Mouse (Mus musculus): ENCODE results near the gene Atp6v0b. TPM values are rescaled to one million over a fixed set of nuclear protein-coding genes. Genes with fewer than 3 reads are reported as not detected.

The Atp6v0b gene
- polyA plus RNA-seq, 1 experiment: 493 TPM

DNA sequence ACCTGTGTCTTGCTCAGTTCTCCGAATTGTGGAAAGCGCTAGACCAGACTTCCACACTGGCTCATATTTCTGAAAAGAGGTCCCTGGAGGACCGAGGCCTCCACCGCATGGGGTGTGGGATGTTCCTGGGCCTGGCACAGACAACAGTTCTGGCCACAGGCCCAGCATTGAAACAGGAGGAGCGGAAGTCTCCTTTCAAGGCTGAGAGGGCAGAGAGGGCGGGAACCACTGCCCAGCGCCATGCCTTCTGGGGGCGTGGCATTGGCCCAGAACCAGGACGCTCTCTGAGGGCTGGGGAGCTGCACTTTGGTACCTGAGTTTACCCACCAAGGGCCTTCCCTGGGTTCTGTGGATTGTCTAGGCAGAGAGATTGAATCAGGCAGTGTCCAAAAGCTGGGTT is 21.1 kb downstream of the Atp6v0b start:
- Histone ChIP-seq H3K27me3 (replicated peaks) (peaks cover 91% of the 10 kb centered on the region), H3K36me3 (replicated peaks; ENCODE audit: low read length) (no peaks in the 10 kb centered on the region), H3K4me1 (peaks cover 20% of the 10 kb centered on the region), H3K4me3 (replicated peaks) (no peak overlapping the region), H3K9me3 (no peaks in the 10 kb centered on the region)
- TF ChIP-seq FLI1 (IDR thresholded peaks at IDR 0.05; ENCODE audit: low read length) (no peak), GATA1 (IDR thresholded peaks at IDR 0.05; ENCODE audit: borderline replicate concordance, low read length) (no peak)

DNA sequence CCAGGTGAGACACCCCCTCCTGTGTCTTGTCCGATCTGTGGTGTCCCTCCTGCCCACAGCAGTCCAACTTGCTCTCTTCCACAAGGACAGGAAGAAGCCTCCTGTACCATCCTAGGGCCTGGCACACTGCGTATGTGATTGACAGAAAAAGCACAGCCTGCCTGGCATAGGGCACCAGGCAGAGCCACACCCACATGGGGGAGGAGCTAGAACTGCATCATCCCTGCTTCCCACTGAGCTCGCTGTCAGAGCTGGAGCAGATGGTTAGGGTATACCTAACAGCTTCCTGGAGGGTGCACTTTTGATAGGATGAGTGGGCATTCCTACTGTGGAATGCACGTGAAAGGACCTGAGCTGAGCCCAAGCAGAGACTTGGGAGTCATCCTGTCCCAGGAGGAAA is 24.3 kb downstream of the Atp6v0b start:
- TF ChIP-seq FLI1 (IDR thresholded peaks at IDR 0.05; ENCODE audit: low read length): no peak
- H3K4me1 ChIP-seq: peaks cover 19% of the 10 kb centered on the region
- H3K27me3 ChIP-seq (replicated peaks): peaks cover 76% of the 10 kb centered on the region
- no peaks in the 10 kb centered on the region for H3K9me3 ChIP-seq
- peak overlapping the region; percentile 23 for H3K4me3 ChIP-seq (replicated peaks)
- H3K36me3 ChIP-seq (replicated peaks; ENCODE audit: low read length): no peaks in the 10 kb centered on the region

DNA sequence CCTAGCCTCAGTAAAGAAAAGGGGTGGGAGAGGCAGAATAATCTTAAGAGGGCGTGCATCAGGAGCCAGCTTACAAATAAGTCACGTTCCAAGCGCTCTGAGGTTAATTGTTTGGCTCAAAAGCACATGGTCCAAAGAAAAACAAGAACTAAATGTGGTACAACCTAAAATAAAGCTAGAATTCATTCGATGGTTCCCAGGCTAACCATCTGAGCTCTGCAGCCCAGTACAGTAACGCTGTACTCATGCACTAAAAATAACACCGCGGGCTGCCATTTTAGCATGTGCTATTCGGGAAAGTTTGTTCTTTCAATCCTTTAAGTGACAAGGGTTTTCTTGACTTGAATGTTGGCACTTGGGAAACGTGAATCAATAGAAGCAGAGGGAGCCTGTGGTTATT is 26.6 kb downstream of the Atp6v0b start:
- H3K27me3 ChIP-seq (replicated peaks): peaks cover 75% of the 10 kb centered on the region
- no peak overlapping the region for H3K4me3 ChIP-seq (replicated peaks)
- peaks cover 9% of the 10 kb centered on the region for H3K36me3 ChIP-seq (replicated peaks; ENCODE audit: low read length)
- H3K4me1 ChIP-seq: peaks cover 18% of the 10 kb centered on the region
- no peak for TF ChIP-seq GATA1 (IDR thresholded peaks at IDR 0.05; ENCODE audit: borderline replicate concordance, low read length)
- TF ChIP-seq FLI1 (IDR thresholded peaks at IDR 0.05; ENCODE audit: low read length): no peak
- H3K9me3 ChIP-seq: no peaks in the 10 kb centered on the region

DNA sequence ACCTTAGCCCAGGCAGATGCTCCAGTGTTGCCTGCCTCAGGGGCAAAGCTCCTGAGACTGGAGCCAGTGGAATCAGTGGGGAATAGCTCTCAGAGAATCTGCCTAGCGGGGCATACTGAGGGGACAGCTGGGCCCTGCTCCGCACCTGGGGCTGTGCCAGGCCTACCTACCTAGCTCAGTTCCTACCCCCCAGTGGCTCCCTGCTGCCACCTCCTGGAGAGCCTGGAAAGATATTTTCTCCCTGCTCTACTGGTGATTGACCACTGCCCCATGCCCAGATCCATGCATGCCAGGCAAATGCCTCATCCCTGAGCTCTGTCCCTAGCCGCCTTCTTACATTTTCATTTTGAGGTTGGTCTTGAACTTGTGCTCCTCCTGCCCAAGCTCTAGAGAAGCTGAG is 28.3 kb downstream of the Atp6v0b start:
- Histone ChIP-seq H3K36me3 (replicated peaks; ENCODE audit: low read length) (peaks cover 9% of the 10 kb centered on the region), H3K27me3 (replicated peaks) (peaks cover 78% of the 10 kb centered on the region), H3K4me3 (replicated peaks) (no peak overlapping the region), H3K9me3 (no peaks in the 10 kb centered on the region), H3K4me1 (peaks cover 24% of the 10 kb centered on the region)
- TF ChIP-seq GATA1 (IDR thresholded peaks at IDR 0.05; ENCODE audit: borderline replicate concordance, low read length) (no peak), FLI1 (IDR thresholded peaks at IDR 0.05; ENCODE audit: low read length) (no peak)

DNA sequence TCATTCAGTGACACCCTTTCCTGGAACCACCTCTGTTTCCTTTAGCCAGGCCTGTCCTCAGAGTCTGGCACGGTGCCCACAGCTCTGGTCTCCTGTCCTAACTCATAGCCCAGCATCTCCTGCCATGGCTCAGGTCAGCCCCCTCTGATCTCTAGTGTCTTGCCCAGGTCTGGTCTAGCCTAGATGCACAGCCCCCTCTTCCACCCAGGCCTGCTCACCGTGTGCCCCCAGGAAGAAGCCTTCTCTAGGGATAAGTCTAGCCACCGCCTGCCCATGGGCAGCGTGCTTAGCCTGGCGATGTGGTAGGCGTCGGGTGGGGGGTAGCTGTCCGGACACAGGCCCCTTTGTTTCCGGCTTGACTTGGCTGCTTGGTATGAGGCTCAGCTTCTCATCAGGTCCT is 32.0 kb downstream of the Atp6v0b start:
- Histone ChIP-seq H3K36me3 (replicated peaks; ENCODE audit: low read length) (peaks cover 9% of the 10 kb centered on the region), H3K4me1 (peaks cover 10% of the 10 kb centered on the region; the same call in 1 of the 2 replicates)

DNA sequence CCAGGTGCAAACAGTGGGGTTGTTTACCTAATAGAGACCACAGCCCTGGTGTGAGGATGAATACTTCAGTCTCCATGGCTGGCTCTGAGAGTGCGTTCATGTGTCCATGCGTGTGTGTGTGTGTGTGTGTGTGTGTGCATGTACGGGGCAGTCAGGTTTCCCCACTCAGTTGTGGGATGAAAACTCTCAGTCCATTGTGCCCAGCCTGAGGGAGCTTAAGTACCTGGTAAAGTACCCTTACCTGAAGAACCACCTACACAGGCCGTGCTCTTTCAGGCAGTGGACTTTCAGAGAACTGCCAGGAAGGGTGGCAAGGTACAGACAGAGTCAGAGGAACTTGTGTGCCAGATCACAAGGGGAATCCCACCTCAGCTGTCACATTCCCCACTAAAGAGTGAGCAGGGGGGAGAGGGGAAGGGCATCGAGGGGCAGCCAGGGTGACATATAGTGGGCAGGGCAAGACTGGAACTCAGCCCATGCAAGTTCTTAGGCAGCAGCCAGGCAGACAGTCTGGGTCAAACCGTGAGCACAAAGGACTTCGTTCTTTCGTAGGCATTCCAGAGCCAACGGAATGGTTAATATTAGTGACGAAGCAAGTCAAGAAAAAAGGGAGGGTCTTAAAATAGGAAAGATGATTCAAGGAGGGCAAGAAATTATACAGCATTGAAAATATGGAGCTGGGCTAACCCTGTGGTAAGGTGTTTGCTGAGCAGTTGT is 34.8 kb downstream of the Atp6v0b start:
- no peak overlapping the region for H3K4me3 ChIP-seq (replicated peaks)
- TF ChIP-seq FLI1 (IDR thresholded peaks at IDR 0.05; ENCODE audit: low read length) (no peak), GATA1 (IDR thresholded peaks at IDR 0.05; ENCODE audit: borderline replicate concordance, low read length) (no peak)
- H3K9me3 ChIP-seq: no peaks in the 10 kb centered on the region
- H3K4me1 ChIP-seq: peaks cover 10% of the 10 kb centered on the region; the same call in 1 of the 2 replicates
- H3K27me3 ChIP-seq (replicated peaks): peaks cover 78% of the 10 kb centered on the region
- H3K36me3 ChIP-seq (replicated peaks; ENCODE audit: low read length): peaks cover 8% of the 10 kb centered on the region

More for the DNA sequence above, 32.0 kb downstream of the Atp6v0b start:
- Histone ChIP-seq H3K9me3 (no peaks in the 10 kb centered on the region), H3K27me3 (replicated peaks) (peaks cover 74% of the 10 kb centered on the region), H3K4me3 (replicated peaks) (no peak overlapping the region)
- TF ChIP-seq GATA1 (IDR thresholded peaks at IDR 0.05; ENCODE audit: borderline replicate concordance, low read length) (no peak), FLI1 (IDR thresholded peaks at IDR 0.05; ENCODE audit: low read length) (no peak)

DNA sequence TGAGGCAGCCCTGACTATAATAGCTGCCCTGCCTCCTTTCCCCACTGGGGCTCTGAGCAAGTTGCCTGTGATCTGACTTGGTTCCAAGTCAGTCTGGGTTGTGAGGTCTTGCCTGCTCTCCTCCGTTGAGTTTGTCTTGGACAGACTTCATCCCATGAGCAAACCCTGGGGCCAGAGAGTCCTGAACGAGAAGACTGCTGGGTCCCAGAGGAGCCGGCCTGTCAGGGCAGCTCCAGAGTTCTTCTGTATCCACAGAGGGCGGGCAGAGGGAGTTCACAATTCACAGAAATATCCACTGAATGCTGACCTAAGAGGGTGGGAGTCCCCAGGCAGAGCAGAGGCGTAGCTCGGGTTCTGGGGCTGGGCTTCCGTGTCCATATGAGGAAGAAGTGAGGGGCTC is 36.3 kb downstream of the Atp6v0b start:
- TF ChIP-seq FLI1 (IDR thresholded peaks at IDR 0.05; ENCODE audit: low read length) (no peak), GATA1 (IDR thresholded peaks at IDR 0.05; ENCODE audit: borderline replicate concordance, low read length) (no peak)
- Histone ChIP-seq H3K4me1 (peaks cover 9% of the 10 kb centered on the region; the same call in 1 of the 2 replicates), H3K27me3 (replicated peaks) (peaks cover 77% of the 10 kb centered on the region), H3K36me3 (replicated peaks; ENCODE audit: low read length) (peaks cover 3% of the 10 kb centered on the region), H3K9me3 (no peaks in the 10 kb centered on the region), H3K4me3 (replicated peaks) (no peak overlapping the region)

DNA sequence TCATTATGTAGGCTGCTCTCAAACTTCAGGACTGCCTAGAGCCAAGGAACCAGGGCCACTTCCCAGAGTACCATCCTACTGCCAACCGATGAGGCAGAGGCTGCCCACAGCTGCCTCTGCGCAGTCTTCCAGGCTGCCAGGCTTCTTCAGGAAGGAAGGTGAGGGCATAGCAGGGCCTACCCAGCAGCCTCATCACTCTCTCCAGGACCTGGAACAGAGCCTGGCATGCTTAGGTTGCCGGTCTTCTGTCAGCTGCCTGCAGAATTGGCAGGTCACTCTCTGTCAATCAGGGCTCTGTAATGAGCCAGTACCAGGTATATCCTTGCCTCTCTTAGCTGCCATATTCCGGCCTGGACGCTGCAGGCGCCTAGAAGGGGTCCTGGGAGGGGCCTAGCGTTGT is 37.0 kb downstream of the Atp6v0b start:
- H3K9me3 ChIP-seq: no peaks in the 10 kb centered on the region
- H3K36me3 ChIP-seq (replicated peaks; ENCODE audit: low read length): peaks cover 4% of the 10 kb centered on the region
- TF ChIP-seq GATA1 (IDR thresholded peaks at IDR 0.05; ENCODE audit: borderline replicate concordance, low read length): no peak
- no peak for TF ChIP-seq FLI1 (IDR thresholded peaks at IDR 0.05; ENCODE audit: low read length)
- peaks cover 3% of the 10 kb centered on the region; the same call in 1 of the 2 replicates for H3K4me1 ChIP-seq
- H3K27me3 ChIP-seq (replicated peaks): peaks cover 75% of the 10 kb centered on the region
- H3K4me3 ChIP-seq (replicated peaks): no peak overlapping the region

DNA sequence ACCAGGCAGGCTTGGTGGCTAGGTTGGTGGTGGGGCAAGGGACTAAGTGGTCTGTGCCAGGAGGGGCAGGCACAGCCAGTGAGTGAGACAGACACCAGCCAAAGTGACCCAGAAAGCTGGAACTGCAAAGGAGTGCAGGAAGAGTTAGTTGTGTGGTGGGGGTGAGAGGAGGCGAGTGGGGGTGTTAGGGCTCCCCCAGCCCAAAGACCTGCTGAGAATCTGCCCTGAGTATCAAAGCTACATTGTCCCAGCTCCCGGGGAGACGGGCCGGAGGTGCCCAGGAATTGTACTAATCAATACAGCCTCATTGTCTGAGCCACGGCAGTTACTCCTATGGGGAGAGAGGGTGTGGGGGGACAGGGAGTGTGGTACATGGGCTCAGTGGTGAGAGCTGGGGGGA is 37.6 kb downstream of the Atp6v0b start:
- H3K4me3 ChIP-seq (replicated peaks): no peak overlapping the region
- TF ChIP-seq GATA1 (IDR thresholded peaks at IDR 0.05; ENCODE audit: borderline replicate concordance, low read length) (no peak), FLI1 (IDR thresholded peaks at IDR 0.05; ENCODE audit: low read length) (no peak)
- peaks cover 4% of the 10 kb centered on the region for H3K36me3 ChIP-seq (replicated peaks; ENCODE audit: low read length)
- peaks cover 75% of the 10 kb centered on the region for H3K27me3 ChIP-seq (replicated peaks)
- H3K4me1 ChIP-seq: no peaks in the 10 kb centered on the region
- H3K9me3 ChIP-seq: no peaks in the 10 kb centered on the region

DNA sequence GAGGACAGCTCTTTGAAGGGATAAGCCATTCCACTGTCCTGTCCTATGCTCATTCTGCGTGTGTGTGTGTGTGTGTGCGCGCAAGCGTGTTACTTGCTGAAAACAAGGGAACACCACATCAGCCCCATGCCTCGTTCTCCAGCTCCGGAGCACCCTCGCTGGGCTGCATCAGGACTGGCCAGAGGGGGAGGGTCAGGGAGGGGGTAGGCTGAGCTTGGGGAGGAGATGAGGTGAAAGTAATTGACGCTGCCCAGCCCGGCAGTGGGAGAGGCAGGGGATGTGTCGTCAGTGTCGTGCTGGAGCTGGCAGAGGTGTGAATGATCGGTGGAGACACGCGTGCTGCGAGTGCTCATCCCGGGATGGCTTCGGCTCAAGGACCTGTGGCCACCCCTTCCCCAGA is 38.1 kb downstream of the Atp6v0b start:
- peaks cover 4% of the 10 kb centered on the region for H3K36me3 ChIP-seq (replicated peaks; ENCODE audit: low read length)
- no peaks in the 10 kb centered on the region for H3K9me3 ChIP-seq
- no peak for TF ChIP-seq GATA1 (IDR thresholded peaks at IDR 0.05; ENCODE audit: borderline replicate concordance, low read length)
- TF ChIP-seq FLI1 (IDR thresholded peaks at IDR 0.05; ENCODE audit: low read length): no peak
- H3K27me3 ChIP-seq (replicated peaks): peaks cover 75% of the 10 kb centered on the region
- no peaks in the 10 kb centered on the region for H3K4me1 ChIP-seq
- no peak overlapping the region for H3K4me3 ChIP-seq (replicated peaks)
